Mouse (Mus musculus) spleen, postnatal 10 days (tissue): ENCODE results near the gene Zfp54.
"Not testable (repeated sequence)": the region's sequence is repeated elsewhere in the genome, so short reads cannot be mapped to it uniquely, and the experiment has no call there.

Experiments used
- DNase-seq, 2 experiments: peaks; one replicate each; pipeline ENCODE4 v3.0.0; 2021 to 2022; ENCODE audit warnings: low spot score in 2 of 2

The Zfp54 gene

DNA sequence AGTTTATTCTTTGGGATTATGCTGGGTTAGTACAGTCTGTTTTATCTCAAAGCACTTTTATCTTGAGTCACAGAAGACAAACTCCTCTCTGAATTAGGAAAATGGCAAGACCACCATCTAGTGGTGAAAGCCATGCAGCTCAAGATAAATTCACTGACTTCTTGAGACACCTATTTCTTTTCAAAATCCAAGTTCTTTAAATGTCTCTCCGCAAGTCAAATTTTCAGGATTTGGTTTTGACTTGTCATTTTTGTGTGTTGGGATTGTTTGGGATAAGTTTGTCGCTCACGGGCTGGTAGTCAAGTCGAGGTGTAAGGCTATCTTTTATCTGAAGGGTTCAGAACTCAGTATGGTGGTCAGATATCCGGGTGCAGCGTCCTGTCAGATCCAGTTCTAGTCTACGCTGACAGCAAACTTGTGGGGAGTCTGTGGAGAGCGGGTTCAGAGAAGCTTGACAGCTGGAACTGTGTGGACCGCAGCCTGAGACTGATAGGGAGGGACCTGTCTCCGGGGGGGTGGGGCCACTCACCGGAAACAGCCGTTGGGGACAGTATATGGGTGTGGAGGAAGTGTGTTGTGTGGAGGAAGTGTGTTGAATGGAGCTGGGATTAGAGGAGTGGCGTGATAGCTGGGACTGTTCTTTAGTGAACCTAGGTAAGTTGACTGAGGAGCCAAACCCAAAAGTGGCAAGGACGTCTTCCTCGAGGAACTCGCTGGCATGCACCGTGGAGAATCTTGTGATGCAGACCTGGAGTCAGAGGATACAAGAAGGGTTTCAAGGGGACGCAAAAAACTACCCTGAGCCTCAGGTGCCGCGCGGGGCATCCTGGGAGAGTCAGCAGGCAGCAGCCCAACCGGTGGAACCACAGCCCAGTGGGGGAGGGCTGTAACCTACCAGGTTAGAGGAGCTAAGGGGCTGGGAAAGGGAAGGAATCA is at the start of gene Zfp54:
Gene Zfp54, plus strand, starts transcription at position 564 of the 936 bp plus-strand sequence.
- DNase-seq, result peak; percentile 54 to 83

GRCm38 (mm10) chr17:21375311-21375710 is 47.7 kb upstream of the Zfp54 start:
- no peak for DNase-seq

- DNase-seq, result peak; percentile 45 to 77
Measured at GRCm38 (mm10) chr17:21383391-21384056, 39.5 kb upstream of the Zfp54 start, which contains the start of gene Zfp677. Gene Zfp677, plus strand, starts transcription at chr17:21383748.

DNA sequence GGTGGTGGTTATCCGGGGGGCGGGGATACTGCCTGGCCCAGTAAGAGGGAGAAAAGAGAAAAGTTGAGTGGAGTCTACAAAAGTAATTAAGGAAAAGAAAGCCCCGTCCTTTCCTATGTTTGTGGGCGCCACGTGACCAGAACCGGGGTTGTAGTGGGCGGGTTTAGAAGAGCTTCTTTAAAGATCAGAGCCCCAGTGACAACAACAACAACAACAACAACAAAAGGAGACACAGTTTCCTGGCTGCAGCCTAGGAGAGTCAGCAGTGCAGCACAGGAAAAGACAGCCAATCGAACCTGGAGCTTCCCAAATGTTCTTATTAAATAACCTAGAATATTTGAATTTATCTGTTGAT is 39.0 kb upstream of the Zfp54 start:
- DNase-seq, result no peak

GRCm38 (mm10) chr17:21438806-21439400 is 15.9 kb downstream of the Zfp54 start:
- DNase-seq, result not testable (repeated sequence)

GRCm38 (mm10) chr17:21449669-21450068 is 26.6 kb downstream of the Zfp54 start:
- peak; percentile 51 to 77 for DNase-seq

DNA sequence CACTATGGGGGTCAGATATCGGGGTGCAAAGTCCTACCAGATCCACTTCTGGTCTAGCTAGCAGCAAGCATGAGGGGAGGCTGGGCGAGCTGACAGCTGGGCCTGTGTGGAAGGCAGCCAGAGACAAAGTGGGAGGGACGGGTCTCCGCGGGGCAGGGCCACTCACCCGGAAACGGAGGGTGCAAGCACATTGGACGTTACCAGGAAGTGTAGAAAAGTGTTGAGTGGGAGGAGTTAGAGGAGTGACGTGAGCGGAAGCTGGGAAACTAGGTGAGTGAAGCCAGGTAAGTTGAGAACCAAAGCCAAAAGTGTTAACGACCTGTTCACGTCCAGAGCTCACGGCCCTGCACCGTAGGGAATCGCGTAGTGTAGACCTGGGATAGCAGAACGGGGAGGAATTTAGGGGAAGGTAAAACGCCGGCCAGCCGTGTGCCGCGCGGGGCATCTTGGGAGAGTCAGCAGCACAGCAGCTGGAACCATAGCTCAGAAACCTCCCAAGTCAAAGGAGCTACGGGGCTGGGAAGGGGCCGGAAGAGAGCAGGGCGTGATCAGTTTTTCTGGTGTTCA is 27.2 kb downstream of the Zfp54 start, which contains the start of gene Zfp51:
Gene Zfp51, plus strand, starts transcription at position 237 of the 567 bp plus-strand sequence.
- DNase-seq, result peak; percentile 76 to 92

GRCm38 (mm10) chr17:21463550-21463949 is 40.5 kb downstream of the Zfp54 start:
- DNase-seq, result no peak

DNA sequence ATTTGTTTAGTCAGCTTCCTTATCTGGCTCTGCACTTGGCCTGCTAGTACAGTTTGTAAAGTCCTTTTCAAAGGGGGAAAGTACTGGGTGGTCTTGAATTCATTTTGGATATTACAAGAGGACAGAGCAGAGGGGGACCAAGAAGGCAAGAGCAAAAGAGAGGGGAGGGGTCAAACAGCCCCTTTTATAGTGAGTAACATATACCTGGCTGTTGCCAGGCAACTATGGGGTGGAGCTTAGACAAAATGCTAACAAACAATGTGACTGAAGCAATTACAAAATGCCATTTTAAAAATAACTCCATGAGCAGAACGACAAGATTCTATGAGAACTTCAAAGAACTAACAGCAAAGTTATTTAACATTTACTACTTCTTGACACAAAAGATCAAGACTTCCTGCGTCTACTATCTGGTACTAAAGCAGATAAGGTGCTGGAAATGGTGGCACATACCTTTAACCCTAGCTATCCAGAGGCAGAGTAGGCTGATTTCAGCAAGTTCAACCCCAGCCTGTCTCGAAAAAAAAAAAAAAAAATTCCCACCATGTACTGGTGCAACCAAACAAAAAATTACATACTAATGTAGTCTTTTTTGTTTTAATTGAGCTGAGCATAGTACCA is 49.1 kb downstream of the Zfp54 start:
- no peak for DNase-seq

- DNase-seq, result no peak
Measured at GRCm38 (mm10) chr17:21472653-21473307, 49.8 kb downstream of the Zfp54 start.

GRCm38 (mm10) chr17:21473362-21474190 is 50.5 kb downstream of the Zfp54 start:
- DNase-seq, result no peak

GRCm38 (mm10) chr17:21474729-21475128 is 51.7 kb downstream of the Zfp54 start:
- DNase-seq, result not testable (repeated sequence)

GRCm38 (mm10) chr17:21475290-21475689 is 52.3 kb downstream of the Zfp54 start:
- not testable (repeated sequence) for DNase-seq

DNA sequence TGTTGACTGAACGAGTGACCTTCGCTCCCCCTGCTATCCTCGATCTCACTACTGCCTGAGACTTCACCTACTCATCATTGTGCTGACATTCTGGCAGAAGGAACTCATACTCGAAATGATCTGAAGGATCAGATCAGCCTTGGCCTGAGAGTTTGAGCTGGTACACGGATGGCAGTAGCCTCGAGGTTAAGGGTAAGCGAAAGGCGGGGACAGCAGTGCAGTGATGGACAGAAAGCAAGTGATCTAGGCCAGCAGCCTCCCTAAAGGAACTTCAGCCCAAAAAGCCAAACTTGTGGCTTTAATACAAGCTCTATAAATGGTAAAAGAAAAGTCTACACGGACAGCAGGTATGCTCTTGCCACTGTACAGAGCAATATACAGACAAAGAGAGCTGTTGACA is 53.3 kb downstream of the Zfp54 start:
- DNase-seq, result not testable (repeated sequence)

GRCm38 (mm10) chr17:21478103-21478777 is 55.2 kb downstream of the Zfp54 start:
- not testable (repeated sequence) for DNase-seq
